In genomic region chr9:66886818-66887217, GRCm38 (mm10) we compare ENCODE assay signal across 14 mouse cellular contexts. TPM values are rescaled to one million over a fixed set of nuclear protein-coding genes. Genes with fewer than 3 reads are reported as not detected.
DNase-seq lines count a peak whose midpoint lies in the region; ATAC-seq and TF ChIP-seq lines count a peak whose summit lies in the region.
"Had no signal": no experiment of that assay in that cellular context is flagged by ENCODE, and none has a peak within 500 bp of the region (broad histone marks: within the 10 kb centered on the region; RNA-seq: fewer than 3 reads in every experiment).

No protein-coding gene starts in this region.

- no peak overlapping the region for H3K27ac ChIP-seq in heart, embryonic 11.5 days (ENCODE audit: low read depth, low read length)
- H3K27ac ChIP-seq in spleen, adult 2 months (ENCODE audit: insufficient read depth, low read length): 0 out of 2 replicates have a peak overlapping the region, but pooled peaks have one; percentile 8
- peak overlapping the region; percentile 51 for H3K27ac ChIP-seq in liver, embryonic 15.5 days (replicated peaks)
- no peak overlapping the region for H3K27ac ChIP-seq in stomach, embryonic 16.5 days (ENCODE audit: low read length)
- H3K27ac ChIP-seq in kidney, embryonic 14.5 days (ENCODE audit: low read depth, low read length): no peak overlapping the region
- H3K27ac ChIP-seq: left cerebral cortex, adult 2 months; midbrain, embryonic 12.5 days had no signal

- ATAC-seq in heart, embryonic 11.5 days (replicated peaks; ENCODE audit: insufficient number of reproducible peaks, low FRiP score, low TSS enrichment): no peak
- peak; percentile 51; the same call in 1 of the 2 replicates for ATAC-seq in liver, embryonic 15.5 days (ENCODE audit: insufficient read depth)
- ATAC-seq in stomach, embryonic 16.5 days (ENCODE audit: insufficient read depth, low FRiP score): peak; percentile 40; the same call in 1 of the 2 replicates
- ATAC-seq in kidney, embryonic 14.5 days (ENCODE audit: low FRiP score, low TSS enrichment): no peak

- no peak overlapping the region for H3K4me3 ChIP-seq in heart, embryonic 11.5 days (ENCODE audit: low read depth, low read length)
- no peak overlapping the region for H3K4me3 ChIP-seq in spleen, adult 2 months (ENCODE audit: extremely low read depth, insufficient read depth, insufficient read length)
- H3K4me3 ChIP-seq in liver, embryonic 15.5 days (replicated peaks): no peak overlapping the region
- H3K4me3 ChIP-seq in stomach, embryonic 16.5 days (replicated peaks; ENCODE audit: low read length): no peak overlapping the region
- no peak overlapping the region for H3K4me3 ChIP-seq in kidney, embryonic 14.5 days (ENCODE audit: low read length)
- H3K4me3 ChIP-seq: left cerebral cortex, adult 2 months; midbrain, embryonic 12.5 days had no signal

- no peaks in the 10 kb centered on the region for H3K27me3 ChIP-seq in heart, embryonic 11.5 days (ENCODE audit: control insufficient read depth, insufficient read depth, low read length)
- no peaks in the 10 kb centered on the region for H3K27me3 ChIP-seq in spleen, adult 2 months (ENCODE audit: control insufficient read depth, insufficient read depth, low read length)
- no peaks in the 10 kb centered on the region for H3K27me3 ChIP-seq in liver, embryonic 15.5 days
- no peaks in the 10 kb centered on the region for H3K27me3 ChIP-seq in stomach, embryonic 16.5 days (ENCODE audit: control insufficient read depth, insufficient read depth, low read length)
- no peaks in the 10 kb centered on the region for H3K27me3 ChIP-seq in kidney, embryonic 14.5 days (ENCODE audit: control insufficient read depth, insufficient read depth, low read length)
- H3K27me3 ChIP-seq: midbrain, embryonic 12.5 days had no signal

- H3K36me3 ChIP-seq in heart, embryonic 11.5 days (ENCODE audit: control insufficient read depth, insufficient read depth, low read length): no peaks in the 10 kb centered on the region
- no peaks in the 10 kb centered on the region for H3K36me3 ChIP-seq in spleen, adult 2 months (ENCODE audit: control insufficient read depth, insufficient read depth, low read length)
- H3K36me3 ChIP-seq in liver, embryonic 15.5 days (replicated peaks): no peaks in the 10 kb centered on the region
- no peaks in the 10 kb centered on the region for H3K36me3 ChIP-seq in stomach, embryonic 16.5 days (ENCODE audit: control insufficient read depth, insufficient read depth, low read length)
- H3K36me3 ChIP-seq in kidney, embryonic 14.5 days (ENCODE audit: control insufficient read depth, insufficient read depth, low read length): no peaks in the 10 kb centered on the region
- H3K36me3 ChIP-seq: midbrain, embryonic 12.5 days had no signal

- no peak for TF ChIP-seq CTCF in spleen, adult 2 months (IDR thresholded peaks at IDR 0.05; ENCODE audit: extremely low read depth, insufficient read depth, insufficient read length, insufficient replicate concordance)

- peaks cover 8% of the 10 kb centered on the region; the same call in 1 of the 2 replicates for H3K4me1 ChIP-seq in heart, embryonic 11.5 days (ENCODE audit: control insufficient read depth, insufficient read depth, low read length)
- H3K4me1 ChIP-seq in spleen, adult 2 months (ENCODE audit: control insufficient read depth, insufficient read depth, insufficient read length): peaks cover 17% of the 10 kb centered on the region
- peaks cover 77% of the 10 kb centered on the region for H3K4me1 ChIP-seq in liver, embryonic 15.5 days (replicated peaks)
- peaks cover 21% of the 10 kb centered on the region; the same call in 1 of the 2 replicates for H3K4me1 ChIP-seq in stomach, embryonic 16.5 days (ENCODE audit: control insufficient read depth, insufficient read depth, low read length)
- 0 out of 2 replicates have a peak, but pooled peaks cover 4% of the 10 kb centered on the region for H3K4me1 ChIP-seq in kidney, embryonic 14.5 days (ENCODE audit: control insufficient read depth, insufficient read depth, low read length)

- H3K9ac ChIP-seq in heart, embryonic 11.5 days (ENCODE audit: low read depth, low read length): no peak overlapping the region
- no peak overlapping the region for H3K9ac ChIP-seq in liver, embryonic 15.5 days
- H3K9ac ChIP-seq in stomach, embryonic 16.5 days (ENCODE audit: low read length): 0 out of 2 replicates have a peak overlapping the region, but pooled peaks have one; percentile 14
- H3K9ac ChIP-seq in kidney, embryonic 14.5 days (ENCODE audit: low read depth, low read length): no peak overlapping the region
- H3K9ac ChIP-seq: midbrain, embryonic 12.5 days had no signal

- 82% methylated on average over 6 of the region's 6 CpGs for WGBS in heart, embryonic 11.5 days (ENCODE audit: insufficient replicate concordance)
- WGBS in spleen, adult 2 months: 83% methylated on average over 6 of the region's 6 CpGs
- 63% methylated on average over 6 of the region's 6 CpGs for WGBS in liver, embryonic 15.5 days (ENCODE audit: insufficient replicate concordance)
- WGBS in stomach, embryonic 16.5 days: 76% methylated on average over 6 of the region's 6 CpGs
- WGBS in kidney, embryonic 14.5 days: 89% methylated on average over 6 of the region's 6 CpGs

- TF ChIP-seq POLR2A in spleen, adult 2 months (IDR thresholded peaks at IDR 0.05; ENCODE audit: low read depth, low read length): no peak

- DNase-seq in heart, adult 9 months (ENCODE audit: low spot score in 2 of 2): peak; percentile 39 to 66
- no peak for DNase-seq in spleen, adult 2 months (ENCODE audit: low read depth in 1 of 2, low spot score in 2 of 2)
- DNase-seq in spleen, postnatal 10 days (ENCODE audit: low spot score in 2 of 2): no peak
- no peak for DNase-seq in urinary bladder, postnatal 4 days (ENCODE audit: low spot score in 2 of 2)
- DNase-seq: cerebellum, adult 11 months; kidney, adult 11 months; right cerebral cortex, postnatal 25 days; thymus, adult 2 months had no signal

- H3K4me2 ChIP-seq in heart, embryonic 11.5 days: no peak overlapping the region
- no peak overlapping the region for H3K4me2 ChIP-seq in liver, embryonic 15.5 days
- H3K4me2 ChIP-seq in stomach, embryonic 16.5 days (ENCODE audit: low read depth, low read length): no peak overlapping the region
- H3K4me2 ChIP-seq in kidney, embryonic 14.5 days (replicated peaks; ENCODE audit: low read depth, low read length): no peak overlapping the region
- H3K4me2 ChIP-seq: midbrain, embryonic 12.5 days had no signal

- H3K9me3 ChIP-seq in heart, embryonic 11.5 days (replicated peaks; ENCODE audit: control insufficient read depth, low read length): no peaks in the 10 kb centered on the region
- H3K9me3 ChIP-seq in liver, embryonic 15.5 days (replicated peaks): no peaks in the 10 kb centered on the region
- H3K9me3 ChIP-seq in stomach, embryonic 16.5 days (replicated peaks; ENCODE audit: control insufficient read depth, low read length): no peaks in the 10 kb centered on the region
- H3K9me3 ChIP-seq in kidney, embryonic 14.5 days (ENCODE audit: control insufficient read depth, low read length): no peaks in the 10 kb centered on the region
- H3K9me3 ChIP-seq: midbrain, embryonic 12.5 days had no signal

RNA-seq across cellular contexts. Expression of gene Rab8b, which starts 32.7 kb away (rescaled TPM):
- polyA plus RNA-seq in heart, embryonic 11.5 days (2014; fragmentation: Nextera tagmentation; extraction: Ambion mirVana): 23.6 and 24.4 TPM in 2 replicates
- 12.5 and 13.2 TPM in 2 replicates for polyA plus RNA-seq in spleen, adult 2 months (2012; rRNA removed)
- 28.9 and 29.2 TPM in 2 replicates for polyA plus RNA-seq in liver, embryonic 15.5 days (2015; fragmentation: Nextera tagmentation; extraction: Ambion mirVana)
- polyA plus RNA-seq in stomach, embryonic 16.5 days (2015; fragmentation: Nextera tagmentation; extraction: Ambion mirVana): 27.4 and 28.6 TPM in 2 replicates
- 18.0 and 27.3 TPM in 2 replicates for polyA plus RNA-seq in kidney, embryonic 14.5 days (2014; fragmentation: Nextera tagmentation; extraction: Ambion mirVana)

RNA-seq across cellular contexts. Expression of gene Aph1c, which starts 52.3 kb away (rescaled TPM):
- polyA plus RNA-seq in heart, embryonic 11.5 days (2014; fragmentation: Nextera tagmentation; extraction: Ambion mirVana): 0.34 and 1.1 TPM in 2 replicates
- 1.1 and 3.0 TPM in 2 replicates for polyA plus RNA-seq in spleen, adult 2 months (2012; rRNA removed)
- polyA plus RNA-seq in liver, embryonic 15.5 days (2015; fragmentation: Nextera tagmentation; extraction: Ambion mirVana): 3.4 and 3.5 TPM in 2 replicates
- polyA plus RNA-seq in stomach, embryonic 16.5 days (2015; fragmentation: Nextera tagmentation; extraction: Ambion mirVana): 4.0 and 5.2 TPM in 2 replicates
- 3.3 and 4.7 TPM in 2 replicates for polyA plus RNA-seq in kidney, embryonic 14.5 days (2014; fragmentation: Nextera tagmentation; extraction: Ambion mirVana)

RNA-seq across cellular contexts. Expression of gene Rps27l, which starts 59.1 kb away (rescaled TPM):
- 614 and 628 TPM in 2 replicates for polyA plus RNA-seq in heart, embryonic 11.5 days (2014; fragmentation: Nextera tagmentation; extraction: Ambion mirVana)
- polyA plus RNA-seq in spleen, adult 2 months (2012; rRNA removed): 11.4 and 13.3 TPM in 2 replicates
- 368 and 453 TPM in 2 replicates for polyA plus RNA-seq in liver, embryonic 15.5 days (2015; fragmentation: Nextera tagmentation; extraction: Ambion mirVana)
- 713 and 839 TPM in 2 replicates for polyA plus RNA-seq in stomach, embryonic 16.5 days (2015; fragmentation: Nextera tagmentation; extraction: Ambion mirVana)
- 724 and 1,042 TPM in 2 replicates for polyA plus RNA-seq in kidney, embryonic 14.5 days (2014; fragmentation: Nextera tagmentation; extraction: Ambion mirVana)

Comparison
In these comparisons a context has a peak if more than half of its experiments do, and no peak if none do; other contexts are left out.
1. DNase-seq: peak in heart, adult 9 months (2 of 2); none in spleen, adult 2 months (0 of 2), spleen, postnatal 10 days (0 of 2) and urinary bladder, postnatal 4 days (0 of 2).
2. ATAC-seq: peak in liver, embryonic 15.5 days (single experiment) and stomach, embryonic 16.5 days (single experiment); none in heart, embryonic 11.5 days (single experiment) and kidney, embryonic 14.5 days (single experiment).
3. H3K27ac ChIP-seq: peak in spleen, adult 2 months (single experiment) and liver, embryonic 15.5 days (single experiment); none in heart, embryonic 11.5 days (single experiment), stomach, embryonic 16.5 days (single experiment) and kidney, embryonic 14.5 days (single experiment).
4. RNA of gene Rps27l, which starts 59.1 kb away (polyA plus RNA-seq): 713 to 839 TPM in stomach, embryonic 16.5 days, 724 to 1,042 TPM in kidney, embryonic 14.5 days, 614 to 628 TPM in heart, embryonic 11.5 days and 368 to 453 TPM in liver, embryonic 15.5 days; 11.4 to 13.3 TPM in spleen, adult 2 months; every median in the first group is over 10 times any median in the second.